Mouse (Mus musculus): ENCODE data around the gene Myrf. TPM values are rescaled to one million over a fixed set of nuclear protein-coding genes. Genes with fewer than 3 reads are reported as not detected.
A peak's percentile ranks its signal among the peaks of the same experiment; 100 is the strongest.

Myrf gene
- polyA plus RNA-seq, 1 experiment from 2014 or later = 2.1 TPM

GRCm38 (mm10) chr19:10197130-10197529, 43.4 kb downstream of the Myrf start:
- Histone ChIP-seq H3K27me3 (ENCODE audit: insufficient read depth, poor library complexity, severe bottlenecking) (no peaks in the 10 kb centered on the region), H3K9me3 (no peaks in the 10 kb centered on the region), H3K36me3 (peaks cover 95% of the 10 kb centered on the region), H3K4me1 (replicated peaks) (no peaks in the 10 kb centered on the region), H3K4me3 (no peak overlapping the region), H3K27ac (no peak overlapping the region)
- WGBS = 93% methylated on average over 4 of the region's 4 CpGs
- no peak for DNase-seq (ENCODE audit: low spot score)

DNA sequence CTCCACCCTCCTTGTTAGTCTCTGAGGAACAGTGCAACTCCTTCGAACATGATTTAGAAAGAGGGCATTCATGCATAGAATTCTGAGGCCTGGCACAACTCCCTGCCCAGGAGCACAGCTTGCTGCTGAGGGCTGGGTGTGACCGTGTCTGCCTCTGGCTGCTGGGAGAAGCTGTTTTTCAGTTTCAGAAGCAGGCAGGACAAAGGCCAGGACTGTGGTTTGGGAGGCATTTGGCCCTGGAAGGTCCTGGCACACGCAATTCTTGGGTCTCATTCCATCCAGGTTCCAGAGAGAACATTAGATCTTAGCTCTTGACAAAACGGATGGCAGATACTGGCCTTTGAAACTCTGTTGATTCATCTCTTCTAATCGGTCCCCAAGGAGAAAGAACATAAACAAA, 45.3 kb downstream of the Myrf start:
- H3K4me1 ChIP-seq (replicated peaks) = peaks cover 5% of the 10 kb centered on the region; the same call in 1 of the 2 replicates
- H3K27me3 ChIP-seq (ENCODE audit: insufficient read depth, poor library complexity, severe bottlenecking) = no peaks in the 10 kb centered on the region
- H3K36me3 ChIP-seq = peaks cover 95% of the 10 kb centered on the region
- H3K4me3 ChIP-seq = no peak overlapping the region
- H3K27ac ChIP-seq = no peak overlapping the region
- whole genome bisulfite sequencing = 81% methylated on average over 5 of the region's 5 CpGs
- no peak for DNase-seq (ENCODE audit: low spot score)
- no peaks in the 10 kb centered on the region for H3K9me3 ChIP-seq

DNA sequence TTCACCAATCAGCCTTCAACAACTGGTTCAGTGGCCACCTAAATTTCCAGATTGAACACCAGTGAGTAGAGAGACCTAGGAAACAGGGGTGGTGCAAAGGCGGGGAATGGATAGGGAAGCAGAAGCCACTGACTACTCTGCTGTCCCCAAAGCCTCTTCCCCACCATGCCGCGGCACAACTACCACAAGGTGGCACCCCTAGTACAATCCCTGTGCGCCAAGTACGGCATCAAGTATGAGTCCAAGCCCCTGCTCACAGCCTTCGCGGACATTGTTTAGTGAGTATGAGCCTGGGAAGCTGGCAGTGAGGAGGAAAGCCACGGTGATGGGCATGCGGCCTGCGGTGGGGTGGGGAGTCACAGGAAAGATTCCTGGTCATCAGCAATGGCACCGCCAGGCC, 46.2 kb downstream of the Myrf start:
- Histone ChIP-seq H3K4me3 (no peak overlapping the region), H3K27ac (no peak overlapping the region), H3K36me3 (peaks cover 95% of the 10 kb centered on the region), H3K27me3 (ENCODE audit: insufficient read depth, poor library complexity, severe bottlenecking) (no peaks in the 10 kb centered on the region), H3K9me3 (no peaks in the 10 kb centered on the region), H3K4me1 (replicated peaks) (peaks cover 5% of the 10 kb centered on the region; the same call in 1 of the 2 replicates)
- DNase-seq (ENCODE audit: low spot score) = no peak
- 89% methylated on average over 11 of the region's 11 CpGs for WGBS

- Histone ChIP-seq H3K27me3 (ENCODE audit: insufficient read depth, poor library complexity, severe bottlenecking) (no peaks in the 10 kb centered on the region), H3K9me3 (no peaks in the 10 kb centered on the region), H3K36me3 (peaks cover 100% of the 10 kb centered on the region), H3K4me3 (0 out of 2 replicates have a peak overlapping the region, but pooled peaks have one; percentile 9), H3K27ac (no peak overlapping the region), H3K4me1 (replicated peaks) (peaks cover 11% of the 10 kb centered on the region)
- 83% methylated on average over 7 of the region's 7 CpGs for WGBS
- no peak for DNase-seq (ENCODE audit: low spot score)
These were observed 49.2 kb downstream of the Myrf start for GRCm38 (mm10) chr19:10191326-10191725.

DNA sequence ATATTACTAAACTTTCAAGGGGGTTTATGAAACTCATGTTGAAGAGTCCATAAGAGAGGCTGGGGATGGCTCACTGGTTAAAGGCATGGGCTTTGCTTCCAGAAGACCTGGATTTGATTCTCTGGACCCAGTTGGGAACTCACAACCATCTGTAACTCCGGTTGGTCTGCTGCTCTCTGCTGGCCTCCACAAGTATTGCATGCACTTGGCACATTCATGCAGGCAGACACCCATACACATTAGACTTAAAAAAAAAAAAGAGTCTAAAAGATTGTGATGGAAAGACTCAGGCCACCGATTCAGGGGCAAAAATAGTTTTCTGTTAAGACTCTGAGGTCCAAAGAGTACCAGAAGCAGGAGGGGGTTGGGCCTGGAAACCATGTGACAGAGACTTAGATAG, 49.8 kb downstream of the Myrf start:
- no peak overlapping the region for H3K4me3 ChIP-seq
- peaks cover 16% of the 10 kb centered on the region for H3K4me1 ChIP-seq (replicated peaks)
- DNase-seq (ENCODE audit: low spot score) = peak; percentile 75
- H3K27me3 ChIP-seq (ENCODE audit: insufficient read depth, poor library complexity, severe bottlenecking) = no peaks in the 10 kb centered on the region
- no peak overlapping the region for H3K27ac ChIP-seq
- peaks cover 100% of the 10 kb centered on the region for H3K36me3 ChIP-seq
- H3K9me3 ChIP-seq = no peaks in the 10 kb centered on the region
- WGBS = 49% methylated on average over 2 of the region's 2 CpGs

DNA sequence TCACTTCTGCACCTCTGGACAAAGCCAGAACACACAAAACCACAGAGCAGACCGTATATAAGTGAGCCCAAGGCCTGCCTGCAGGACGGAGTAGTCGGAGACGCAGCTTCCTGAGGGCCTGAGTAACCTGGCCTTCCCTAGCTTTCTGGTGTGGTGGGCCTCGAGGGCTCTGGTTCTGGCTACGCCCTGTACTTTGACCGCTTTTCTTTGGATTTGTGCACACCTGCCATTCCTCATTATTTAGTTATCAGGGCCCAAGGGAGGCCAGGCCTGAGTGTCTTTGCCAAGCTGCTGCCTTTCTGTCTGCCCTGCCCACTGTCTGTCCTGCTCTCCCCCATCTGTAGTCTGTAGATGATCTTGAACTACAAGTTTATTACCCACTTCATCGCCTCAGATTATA, 50.6 kb downstream of the Myrf start:
- H3K27ac ChIP-seq = no peak overlapping the region
- WGBS = 94% methylated on average over 8 of the region's 8 CpGs
- H3K36me3 ChIP-seq = peaks cover 100% of the 10 kb centered on the region

GRCm38 (mm10) chr19:10189022-10189421, 51.5 kb downstream of the Myrf start:
- no peak overlapping the region for H3K27ac ChIP-seq
- no peak for DNase-seq (ENCODE audit: low spot score)
- H3K27me3 ChIP-seq (ENCODE audit: insufficient read depth, poor library complexity, severe bottlenecking) = no peaks in the 10 kb centered on the region
- no peaks in the 10 kb centered on the region for H3K9me3 ChIP-seq
- no peak overlapping the region for H3K4me3 ChIP-seq
- H3K4me1 ChIP-seq (replicated peaks) = peaks cover 31% of the 10 kb centered on the region
- H3K36me3 ChIP-seq = peaks cover 97% of the 10 kb centered on the region
- 93% methylated on average over 6 of the region's 6 CpGs for WGBS

More for the DNA sequence above, 50.6 kb downstream of the Myrf start:
- no peak for DNase-seq (ENCODE audit: low spot score)
- Histone ChIP-seq H3K9me3 (no peaks in the 10 kb centered on the region), H3K4me1 (replicated peaks) (peaks cover 22% of the 10 kb centered on the region), H3K4me3 (no peak overlapping the region), H3K27me3 (ENCODE audit: insufficient read depth, poor library complexity, severe bottlenecking) (no peaks in the 10 kb centered on the region)

GRCm38 (mm10) chr19:10188281-10188811, 52.2 kb downstream of the Myrf start:
- 79% methylated on average over 10 of the region's 10 CpGs for WGBS
- Histone ChIP-seq H3K4me1 (replicated peaks) (peaks cover 33% of the 10 kb centered on the region), H3K27me3 (ENCODE audit: insufficient read depth, poor library complexity, severe bottlenecking) (no peaks in the 10 kb centered on the region), H3K36me3 (peaks cover 90% of the 10 kb centered on the region), H3K27ac (no peak overlapping the region), H3K9me3 (no peaks in the 10 kb centered on the region), H3K4me3 (no peak overlapping the region)
- no peak for DNase-seq (ENCODE audit: low spot score)

- WGBS = 92% methylated on average over 8 of the region's 8 CpGs
- Histone ChIP-seq H3K9me3 (no peaks in the 10 kb centered on the region), H3K4me1 (replicated peaks) (peaks cover 42% of the 10 kb centered on the region), H3K27me3 (ENCODE audit: insufficient read depth, poor library complexity, severe bottlenecking) (no peaks in the 10 kb centered on the region), H3K36me3 (peaks cover 72% of the 10 kb centered on the region), H3K4me3 (no peak overlapping the region), H3K27ac (no peak overlapping the region)
- DNase-seq (ENCODE audit: low spot score) = no peak
These were observed 54.0 kb downstream of the Myrf start for GRCm38 (mm10) chr19:10186569-10186968.

GRCm38 (mm10) chr19:10185876-10186275, 54.7 kb downstream of the Myrf start:
- no peaks in the 10 kb centered on the region for H3K9me3 ChIP-seq
- no peaks in the 10 kb centered on the region for H3K27me3 ChIP-seq (ENCODE audit: insufficient read depth, poor library complexity, severe bottlenecking)
- H3K4me1 ChIP-seq (replicated peaks) = peaks cover 37% of the 10 kb centered on the region
- no peak overlapping the region for H3K4me3 ChIP-seq
- no peak for DNase-seq (ENCODE audit: low spot score)
- WGBS = 95% methylated on average over 3 of the region's 3 CpGs
- peaks cover 65% of the 10 kb centered on the region for H3K36me3 ChIP-seq
- H3K27ac ChIP-seq = no peak overlapping the region

DNA sequence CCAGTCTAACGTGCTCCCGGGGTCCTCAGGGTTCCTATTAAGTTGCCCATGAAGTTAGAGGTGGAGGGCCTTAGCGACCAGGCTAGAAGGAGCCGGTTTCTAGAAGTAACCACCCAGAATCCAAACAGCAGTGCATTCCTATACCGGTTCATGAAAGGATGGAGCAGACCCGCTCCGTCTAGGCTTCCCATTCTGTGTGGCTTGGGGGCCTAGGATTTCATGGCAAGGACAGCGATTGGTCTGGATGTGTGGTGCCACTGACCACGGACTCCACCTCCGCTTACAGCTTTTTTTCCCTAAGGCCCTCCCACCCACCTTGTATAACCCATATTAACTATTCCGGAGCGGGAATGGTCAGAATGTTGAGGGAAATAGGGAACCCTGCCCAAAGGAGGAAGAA, 56.5 kb downstream of the Myrf start:
- Histone ChIP-seq H3K4me3 (peak overlapping the region; percentile 96), H3K4me1 (replicated peaks) (peaks cover 37% of the 10 kb centered on the region), H3K27ac (peak overlapping the region; percentile 99), H3K27me3 (ENCODE audit: insufficient read depth, poor library complexity, severe bottlenecking) (no peaks in the 10 kb centered on the region), H3K9me3 (no peaks in the 10 kb centered on the region), H3K36me3 (peaks cover 47% of the 10 kb centered on the region)
- peak; percentile 40 for DNase-seq (ENCODE audit: low spot score)
- 19% methylated on average over 12 of the region's 12 CpGs for WGBS

GRCm38 (mm10) chr19:10183299-10183983, 57.1 kb downstream of the Myrf start:
- Histone ChIP-seq H3K9me3 (no peaks in the 10 kb centered on the region), H3K4me1 (replicated peaks) (peaks cover 37% of the 10 kb centered on the region), H3K36me3 (peaks cover 41% of the 10 kb centered on the region), H3K27me3 (ENCODE audit: insufficient read depth, poor library complexity, severe bottlenecking) (no peaks in the 10 kb centered on the region), H3K4me3 (peak overlapping the region; percentile 96), H3K27ac (peak overlapping the region; percentile 99)
- 2% methylated on average over 35 of the region's 35 CpGs for WGBS
- DNase-seq (ENCODE audit: low spot score) = no peak

DNA sequence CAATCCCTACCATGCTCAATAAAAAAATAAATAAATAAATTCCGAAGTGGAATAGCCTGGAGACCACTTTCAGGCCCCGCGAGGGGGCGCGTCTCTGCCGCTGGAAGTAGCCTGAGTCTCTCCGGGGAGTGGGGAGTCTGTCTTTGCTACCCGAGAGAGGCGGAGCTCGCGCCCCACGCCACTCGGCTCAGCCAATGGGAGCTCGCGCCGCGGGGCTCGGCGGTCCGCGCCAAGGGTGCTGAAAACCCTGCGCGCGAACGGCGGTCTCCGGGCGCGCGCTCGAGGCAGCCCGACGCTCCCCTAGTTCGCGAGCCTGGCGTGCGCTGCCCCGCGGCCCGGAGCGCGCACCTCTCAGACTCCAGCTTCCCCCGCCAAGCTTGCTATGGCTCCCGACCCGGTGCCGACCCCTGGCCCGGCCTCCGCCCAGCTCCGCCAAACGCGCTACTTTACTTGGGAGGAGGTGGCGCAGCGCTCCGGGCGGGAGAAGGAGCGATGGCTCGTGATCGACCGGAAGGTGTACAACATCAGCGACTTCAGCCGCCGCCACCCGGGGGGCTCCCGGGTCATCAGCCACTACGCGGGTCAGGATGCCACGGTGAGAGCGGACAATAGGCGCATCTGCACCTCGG, 57.8 kb downstream of the Myrf start, which contains the start of gene Fads1:
Fads1 (plus strand) TSS at position 219 of the 629 bp plus-strand sequence.
- H3K9me3 ChIP-seq = no peaks in the 10 kb centered on the region
- peaks cover 31% of the 10 kb centered on the region for H3K4me1 ChIP-seq (replicated peaks)
- peaks cover 34% of the 10 kb centered on the region for H3K36me3 ChIP-seq
- H3K27me3 ChIP-seq (ENCODE audit: insufficient read depth, poor library complexity, severe bottlenecking) = no peaks in the 10 kb centered on the region
- H3K27ac ChIP-seq = peak within 1 kb of the TSS; percentile 99
- under 1% methylated on average over 70 of the region's 70 CpGs for WGBS
- peak; percentile 94 for DNase-seq (ENCODE audit: low spot score)
- peak within 1 kb of the TSS; percentile 96 for H3K4me3 ChIP-seq
